Mouse (Mus musculus): ENCODE data around the gene Nfasc.

DNA sequence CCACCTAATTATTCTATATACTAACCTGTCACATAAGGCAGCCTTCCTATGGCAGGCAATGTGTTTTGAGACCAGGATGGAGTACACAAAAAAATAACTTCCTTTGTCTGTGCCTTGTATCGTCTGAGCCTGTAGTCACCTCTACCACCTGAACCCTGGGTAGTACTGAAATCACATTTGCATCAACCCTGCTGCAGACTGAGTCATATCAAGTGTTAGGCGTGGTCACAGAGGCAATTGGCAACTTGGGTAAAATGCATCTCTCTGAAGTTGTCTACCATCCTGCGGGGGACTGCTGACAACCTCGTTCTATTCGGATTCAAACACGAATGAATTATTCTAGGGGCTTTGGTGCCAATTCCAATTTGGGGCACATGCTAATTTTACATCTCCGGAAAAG lies 161.5 kb downstream of the Nfasc start:
- TF ChIP-seq CTCF (conservative IDR thresholded peaks at IDR 0.05; ENCODE audit: low read length): no peak
- TF ChIP-seq POU5F1 (IDR thresholded peaks at IDR 0.05; ENCODE audit: borderline replicate concordance, low read length): no peak
- TF ChIP-seq NANOG (IDR thresholded peaks at IDR 0.05; ENCODE audit: borderline replicate concordance, low read length): no peak
